Mouse (Mus musculus) neural tube, embryonic 13.5 days (tissue): ENCODE results near the gene Polr1a. TPM values are rescaled to one million over a fixed set of nuclear protein-coding genes. Genes with fewer than 3 reads are reported as not detected.

ENCODE experiments used
- ATAC-seq: fragments of 200-750 bp; cut with Nextera tagmentation; 2 replicates; pipeline ENCODE4 v1.8.0; 2017; ENCODE audit warnings: low read depth, mild to moderate bottlenecking, moderate TSS enrichment, moderate library complexity
- H3K27ac ChIP-seq: fragments of 300-500 bp; sonication (generic); replicated peaks from 2 replicates; pipeline ENCODE4 v1.5.1; 2015; ENCODE audit warnings: moderate library complexity, mild to moderate bottlenecking, inconsistent platforms
- H3K27me3 ChIP-seq: fragments of 300-500 bp; sonication (generic); 2 replicates; pipeline ENCODE4 v1.6.1; 2015; ENCODE audit warnings: mild to moderate bottlenecking, inconsistent platforms
- H3K36me3 ChIP-seq: fragments of 300-500 bp; sonication (generic); 2 replicates; pipeline ENCODE4 v1.6.1; 2015; ENCODE audit warnings: mild to moderate bottlenecking, inconsistent platforms
- H3K4me1 ChIP-seq: fragments of 300-500 bp; sonication (generic); replicated peaks from 2 replicates; pipeline ENCODE4 v1.6.1; 2015; ENCODE audit warnings: inconsistent platforms
- H3K4me2 ChIP-seq: fragments of 300-500 bp; sonication (generic); 2 replicates; pipeline ENCODE4 v1.6.1; 2015; ENCODE audit warnings: inconsistent platforms, mild to moderate bottlenecking, moderate library complexity
- H3K4me3 ChIP-seq: fragments of 300-500 bp; sonication (generic); 2 replicates; pipeline ENCODE4 v1.5.1; 2015; ENCODE audit warnings: mild to moderate bottlenecking, inconsistent platforms
- H3K9ac ChIP-seq: fragments of 300-500 bp; sonication (generic); 2 replicates; pipeline ENCODE4 v1.6.1; 2015; ENCODE audit warnings: moderate library complexity, mild to moderate bottlenecking, inconsistent platforms
- H3K9me3 ChIP-seq: fragments of 300-500 bp; sonication (generic); 2 replicates; pipeline ENCODE4 v1.6.1; 2016; ENCODE audit warnings: inconsistent platforms
- WGBS: fragments of 180-500 bp; shearing (Covaris S2); methylation state at CpG from one replicate; pipeline ENCODE4 v1.1.7; 2015; 5-methylcytosine and 5-hydroxymethylcytosine counted together
- polyA plus RNA-seq: library from polyadenylated mRNA; unstranded; fragments of >200 nt; fragmentation: Nextera tagmentation; extraction: Ambion mirVana; gene quantifications from 2 replicates; pipeline ENCODE4 v1.2.1, GENCODE M21; 2015

The Polr1a gene
- 18.5 and 19.4 TPM in 2 replicates for polyA plus RNA-seq

- Histone ChIP-seq H3K9ac (peak within 1 kb of the TSS; percentile 75), H3K4me2 (peak within 1 kb of the TSS; percentile 90), H3K4me1 (peaks cover 27% of the 10 kb centered on the region), H3K4me3 (peak within 1 kb of the TSS; percentile 71), H3K27ac (peak within 1 kb of the TSS; percentile 61), H3K9me3 (no peaks in the 10 kb centered on the region), H3K36me3 (peaks cover 32% of the 10 kb centered on the region), H3K27me3 (no peaks in the 10 kb centered on the region)
- under 1% methylated on average over 58 of the region's 58 CpGs for WGBS
- peak; percentile 94 for ATAC-seq
Observed at GRCm38 (mm10) chr6:71908481-71909381, at the start of gene Polr1a, which contains the start of gene Ptcd3. Polr1a (plus strand) TSS chr6:71909053. Ptcd3 (minus strand) TSS chr6:71908750.

- no peaks in the 10 kb centered on the region for H3K4me1 ChIP-seq
- no peak overlapping the region for H3K4me2 ChIP-seq
- H3K36me3 ChIP-seq: peaks cover 90% of the 10 kb centered on the region
- H3K9me3 ChIP-seq: no peaks in the 10 kb centered on the region
- WGBS: 93% methylated on average over 2 of the region's 2 CpGs
- no peak overlapping the region for H3K4me3 ChIP-seq
- ATAC-seq: no peak
- no peaks in the 10 kb centered on the region for H3K27me3 ChIP-seq
- no peak overlapping the region for H3K9ac ChIP-seq
- H3K27ac ChIP-seq: no peak overlapping the region
Observed at GRCm38 (mm10) chr6:71867751-71868150, 41.1 kb upstream of the Polr1a start.

GRCm38 (mm10) chr6:71868809-71869208 lies 40.0 kb upstream of the Polr1a start:
- WGBS: 90% methylated on average over 1 of the region's 1 CpGs

GRCm38 (mm10) chr6:71871396-71871795 lies 37.5 kb upstream of the Polr1a start:
- ATAC-seq: no peak
- H3K4me3 ChIP-seq: no peak overlapping the region
- H3K27me3 ChIP-seq: no peaks in the 10 kb centered on the region
- H3K9me3 ChIP-seq: no peaks in the 10 kb centered on the region
- H3K27ac ChIP-seq: no peak overlapping the region
- no peak overlapping the region for H3K9ac ChIP-seq
- H3K4me1 ChIP-seq: no peaks in the 10 kb centered on the region
- H3K4me2 ChIP-seq: no peak overlapping the region
- 92% methylated on average over 9 of the region's 9 CpGs for WGBS
- H3K36me3 ChIP-seq: peaks cover 91% of the 10 kb centered on the region

More at GRCm38 (mm10) chr6:71868809-71869208, 40.0 kb upstream of the Polr1a start:
- no peaks in the 10 kb centered on the region for H3K27me3 ChIP-seq
- no peak for ATAC-seq
- no peak overlapping the region for H3K9ac ChIP-seq
- H3K36me3 ChIP-seq: peaks cover 89% of the 10 kb centered on the region
- no peaks in the 10 kb centered on the region for H3K9me3 ChIP-seq
- no peak overlapping the region for H3K4me3 ChIP-seq
- no peak overlapping the region for H3K4me2 ChIP-seq
- no peaks in the 10 kb centered on the region for H3K4me1 ChIP-seq
- H3K27ac ChIP-seq: no peak overlapping the region

- Histone ChIP-seq H3K36me3 (peaks cover 92% of the 10 kb centered on the region), H3K4me3 (no peak overlapping the region), H3K9ac (no peak overlapping the region), H3K9me3 (no peaks in the 10 kb centered on the region), H3K4me1 (no peaks in the 10 kb centered on the region), H3K27ac (no peak overlapping the region), H3K4me2 (no peak overlapping the region), H3K27me3 (no peaks in the 10 kb centered on the region)
- WGBS: 95% methylated on average over 3 of the region's 3 CpGs
- ATAC-seq: no peak
Observed at GRCm38 (mm10) chr6:71877965-71878760, 30.7 kb upstream of the Polr1a start.

- no peak overlapping the region for H3K4me2 ChIP-seq
- H3K27ac ChIP-seq: no peak overlapping the region
- no peak overlapping the region for H3K9ac ChIP-seq
- ATAC-seq: no peak
- H3K27me3 ChIP-seq: no peaks in the 10 kb centered on the region
- 94% methylated on average over 4 of the region's 4 CpGs for WGBS
- H3K9me3 ChIP-seq: no peaks in the 10 kb centered on the region
- no peak overlapping the region for H3K4me3 ChIP-seq
- peaks cover 98% of the 10 kb centered on the region for H3K36me3 ChIP-seq
- no peaks in the 10 kb centered on the region for H3K4me1 ChIP-seq
Observed at GRCm38 (mm10) chr6:71893263-71893662, 15.6 kb upstream of the Polr1a start.

- peaks cover 27% of the 10 kb centered on the region for H3K4me1 ChIP-seq
- ATAC-seq: no peak
- H3K9me3 ChIP-seq: no peaks in the 10 kb centered on the region
- 5% methylated on average over 4 of the region's 4 CpGs for WGBS
- H3K4me3 ChIP-seq: peak overlapping the region; percentile 71
- H3K27ac ChIP-seq: no peak overlapping the region
- H3K36me3 ChIP-seq: peaks cover 34% of the 10 kb centered on the region
- H3K27me3 ChIP-seq: no peaks in the 10 kb centered on the region
- H3K9ac ChIP-seq: peak overlapping the region; percentile 75
- H3K4me2 ChIP-seq: peak overlapping the region; percentile 90
Observed at GRCm38 (mm10) chr6:71907702-71908235, 1.1 kb upstream of the Polr1a start.

GRCm38 (mm10) chr6:71909384-71909783 lies 531 bp downstream of the Polr1a start:
- Histone ChIP-seq H3K4me1 (peaks cover 27% of the 10 kb centered on the region), H3K9ac (peak overlapping the region; percentile 75), H3K4me2 (peak overlapping the region; percentile 90), H3K9me3 (no peaks in the 10 kb centered on the region), H3K4me3 (peak overlapping the region; percentile 71), H3K36me3 (peaks cover 32% of the 10 kb centered on the region), H3K27ac (peak overlapping the region; percentile 61; the same call in 1 of the 2 replicates), H3K27me3 (no peaks in the 10 kb centered on the region)
- WGBS: 28% methylated on average over 10 of the region's 10 CpGs
- no peak for ATAC-seq

- H3K4me2 ChIP-seq: peak overlapping the region; percentile 90
- H3K27ac ChIP-seq: no peak overlapping the region
- peaks cover 30% of the 10 kb centered on the region for H3K36me3 ChIP-seq
- WGBS: 81% methylated on average over 6 of the region's 6 CpGs
- H3K4me1 ChIP-seq: peaks cover 27% of the 10 kb centered on the region
- H3K9me3 ChIP-seq: no peaks in the 10 kb centered on the region
- no peak for ATAC-seq
- 0 out of 2 replicates have a peak overlapping the region, but pooled peaks have one; percentile 75 for H3K9ac ChIP-seq
- H3K27me3 ChIP-seq: no peaks in the 10 kb centered on the region
- H3K4me3 ChIP-seq: peak overlapping the region; percentile 71
Observed at GRCm38 (mm10) chr6:71909840-71910239, 987 bp downstream of the Polr1a start.

GRCm38 (mm10) chr6:71911686-71912450 lies 3.0 kb downstream of the Polr1a start:
- Histone ChIP-seq H3K36me3 (peaks cover 37% of the 10 kb centered on the region), H3K4me3 (no peak overlapping the region), H3K4me1 (peaks cover 24% of the 10 kb centered on the region), H3K4me2 (no peak overlapping the region), H3K9ac (no peak overlapping the region), H3K27me3 (no peaks in the 10 kb centered on the region), H3K9me3 (no peaks in the 10 kb centered on the region), H3K27ac (no peak overlapping the region)
- 88% methylated on average over 5 of the region's 5 CpGs for WGBS
- ATAC-seq: no peak

- H3K9me3 ChIP-seq: no peaks in the 10 kb centered on the region
- no peaks in the 10 kb centered on the region for H3K4me1 ChIP-seq
- peaks cover 95% of the 10 kb centered on the region for H3K36me3 ChIP-seq
- H3K27ac ChIP-seq: no peak overlapping the region
- 96% methylated on average over 7 of the region's 7 CpGs for WGBS
- no peak overlapping the region for H3K4me3 ChIP-seq
- ATAC-seq: no peak
- H3K27me3 ChIP-seq: no peaks in the 10 kb centered on the region
- no peak overlapping the region for H3K4me2 ChIP-seq
- no peak overlapping the region for H3K9ac ChIP-seq
Observed at GRCm38 (mm10) chr6:71920752-71921151, 11.9 kb downstream of the Polr1a start.
